Mouse (Mus musculus) embryonic facial prominence, embryonic 15.5 days (tissue): Measurements from ENCODE around the gene Gm20388. TPM values are rescaled to one million over a fixed set of nuclear protein-coding genes. Genes with fewer than 3 reads are reported as not detected.

Experiments used
- ATAC-seq: fragments of 200-750 bp; cut with Nextera tagmentation; 2 replicates; pipeline ENCODE4 v1.8.0; 2017; ENCODE audit warnings: low read depth, moderate TSS enrichment; ENCODE audit not compliant: insufficient number of reproducible peaks, low FRiP score, low TSS enrichment
- H3K27ac ChIP-seq: fragments of 300-500 bp; sonication (generic); replicated peaks from 2 replicates; pipeline ENCODE4 v1.5.1; 2015; ENCODE audit warnings: mild to moderate bottlenecking, inconsistent platforms
- H3K27me3 ChIP-seq: fragments of 300-500 bp; sonication (generic); 2 replicates; pipeline ENCODE4 v1.6.1; 2015; ENCODE audit warnings: inconsistent platforms
- H3K36me3 ChIP-seq: fragments of 300-500 bp; sonication (generic); 2 replicates; pipeline ENCODE4 v1.6.1; 2015; ENCODE audit warnings: mild to moderate bottlenecking, inconsistent platforms
- H3K4me1 ChIP-seq: fragments of 300-500 bp; sonication (generic); 2 replicates; pipeline ENCODE4 v1.6.1; 2015; ENCODE audit warnings: inconsistent platforms
- H3K4me2 ChIP-seq: fragments of 300-500 bp; sonication (generic); replicated peaks from 2 replicates; pipeline ENCODE4 v1.6.1; 2015; ENCODE audit warnings: mild to moderate bottlenecking, inconsistent platforms
- H3K4me3 ChIP-seq: fragments of 300-500 bp; sonication (generic); replicated peaks from 2 replicates; pipeline ENCODE4 v1.5.1; 2015; ENCODE audit warnings: mild to moderate bottlenecking, inconsistent platforms
- H3K9ac ChIP-seq: fragments of 300-500 bp; sonication (generic); 2 replicates; pipeline ENCODE4 v1.6.1; 2015; ENCODE audit warnings: inconsistent platforms
- H3K9me3 ChIP-seq: fragments of 300-500 bp; sonication (generic); replicated peaks from 2 replicates; pipeline ENCODE4 v1.6.1; 2016; ENCODE audit warnings: inconsistent platforms
- WGBS: fragments of 180-500 bp; shearing (Covaris S2); methylation state at CpG from one replicate; pipeline ENCODE4 v1.1.7; 2015; 5-methylcytosine and 5-hydroxymethylcytosine counted together
- polyA plus RNA-seq: library from polyadenylated mRNA; unstranded; fragments of >200 nt; fragmentation: Nextera tagmentation; extraction: Ambion mirVana; gene quantifications from 2 replicates; pipeline ENCODE4 v1.2.1, GENCODE M21; 2015

The Gm20388 gene
- polyA plus RNA-seq, 1 experiment from 2014 or later, result 8.0 TPM

GRCm38 (mm10) chr8:122747825-122748224 is 2837.2 kb downstream of the Gm20388 start:
- WGBS, result 86% methylated on average over 1 of the region's 1 CpGs

GRCm38 (mm10) chr8:122749333-122749958 is 2838.8 kb downstream of the Gm20388 start:
- no peak overlapping the region for H3K4me2 ChIP-seq
- no peak for ATAC-seq
- no peaks in the 10 kb centered on the region for H3K9me3 ChIP-seq
- peaks cover 47% of the 10 kb centered on the region for H3K4me1 ChIP-seq
- H3K9ac ChIP-seq, result no peak overlapping the region
- H3K27me3 ChIP-seq, result peaks cover 21% of the 10 kb centered on the region
- H3K4me3 ChIP-seq, result no peak overlapping the region
- 42% methylated on average over 6 of the region's 6 CpGs for WGBS
- H3K36me3 ChIP-seq, result no peaks in the 10 kb centered on the region
- 0 out of 2 replicates have a peak overlapping the region, but pooled peaks have one; percentile 3 for H3K27ac ChIP-seq

More at GRCm38 (mm10) chr8:122747825-122748224, 2837.2 kb downstream of the Gm20388 start:
- Histone ChIP-seq H3K27ac (no peak overlapping the region), H3K36me3 (no peaks in the 10 kb centered on the region), H3K9ac (no peak overlapping the region), H3K4me1 (peaks cover 54% of the 10 kb centered on the region), H3K27me3 (peaks cover 27% of the 10 kb centered on the region), H3K4me2 (no peak overlapping the region), H3K9me3 (no peaks in the 10 kb centered on the region), H3K4me3 (no peak overlapping the region)
- ATAC-seq, result no peak

GRCm38 (mm10) chr8:122751342-122751741 is 2840.7 kb downstream of the Gm20388 start:
- Histone ChIP-seq H3K4me2 (no peak overlapping the region), H3K36me3 (no peaks in the 10 kb centered on the region), H3K27ac (no peak overlapping the region), H3K4me1 (peaks cover 29% of the 10 kb centered on the region), H3K9me3 (no peaks in the 10 kb centered on the region), H3K4me3 (no peak overlapping the region), H3K9ac (no peak overlapping the region), H3K27me3 (peaks cover 4% of the 10 kb centered on the region; the same call in 1 of the 2 replicates)
- ATAC-seq, result no peak
- WGBS, result 54% methylated on average over 5 of the region's 5 CpGs

GRCm38 (mm10) chr8:122752111-122752721 is 2841.6 kb downstream of the Gm20388 start:
- no peaks in the 10 kb centered on the region for H3K9me3 ChIP-seq
- ATAC-seq, result no peak
- H3K36me3 ChIP-seq, result no peaks in the 10 kb centered on the region
- peaks cover 22% of the 10 kb centered on the region; the same call in 1 of the 2 replicates for H3K4me1 ChIP-seq
- H3K27me3 ChIP-seq, result peaks cover 4% of the 10 kb centered on the region; the same call in 1 of the 2 replicates
- H3K27ac ChIP-seq, result no peak overlapping the region
- no peak overlapping the region for H3K4me2 ChIP-seq
- H3K9ac ChIP-seq, result no peak overlapping the region
- WGBS, result 78% methylated on average over 29 of the region's 29 CpGs
- no peak overlapping the region for H3K4me3 ChIP-seq

GRCm38 (mm10) chr8:122758597-122758996 is 2848.0 kb downstream of the Gm20388 start:
- H3K9ac ChIP-seq, result no peak overlapping the region
- H3K27me3 ChIP-seq, result peaks cover 10% of the 10 kb centered on the region
- H3K4me2 ChIP-seq, result no peak overlapping the region
- no peak overlapping the region for H3K27ac ChIP-seq
- ATAC-seq, result no peak
- H3K36me3 ChIP-seq, result no peaks in the 10 kb centered on the region
- H3K4me3 ChIP-seq, result no peak overlapping the region
- H3K4me1 ChIP-seq, result peaks cover 5% of the 10 kb centered on the region; the same call in 1 of the 2 replicates
- H3K9me3 ChIP-seq, result no peaks in the 10 kb centered on the region

GRCm38 (mm10) chr8:122760116-122760515 is 2849.5 kb downstream of the Gm20388 start:
- H3K4me1 ChIP-seq, result peaks cover 5% of the 10 kb centered on the region; the same call in 1 of the 2 replicates
- WGBS, result 69% methylated on average over 7 of the region's 7 CpGs

GRCm38 (mm10) chr8:122761109-122761508 is 2850.5 kb downstream of the Gm20388 start:
- 71% methylated on average over 6 of the region's 6 CpGs for WGBS

More at GRCm38 (mm10) chr8:122760116-122760515, 2849.5 kb downstream of the Gm20388 start:
- Histone ChIP-seq H3K36me3 (no peaks in the 10 kb centered on the region), H3K4me2 (no peak overlapping the region), H3K9ac (no peak overlapping the region), H3K27me3 (peaks cover 8% of the 10 kb centered on the region), H3K4me3 (no peak overlapping the region), H3K9me3 (no peaks in the 10 kb centered on the region), H3K27ac (no peak overlapping the region)
- ATAC-seq, result no peak

GRCm38 (mm10) chr8:122762731-122763266 is 2852.2 kb downstream of the Gm20388 start:
- H3K9me3 ChIP-seq, result no peaks in the 10 kb centered on the region
- H3K9ac ChIP-seq, result no peak overlapping the region
- H3K4me2 ChIP-seq, result no peak overlapping the region
- no peak for ATAC-seq
- 52% methylated on average over 12 of the region's 12 CpGs for WGBS
- H3K4me3 ChIP-seq, result no peak overlapping the region
- H3K36me3 ChIP-seq, result no peaks in the 10 kb centered on the region
- H3K4me1 ChIP-seq, result peaks cover 5% of the 10 kb centered on the region; the same call in 1 of the 2 replicates
- H3K27me3 ChIP-seq, result peaks cover 12% of the 10 kb centered on the region
- no peak overlapping the region for H3K27ac ChIP-seq

More at GRCm38 (mm10) chr8:122761109-122761508, 2850.5 kb downstream of the Gm20388 start:
- ATAC-seq, result no peak
- Histone ChIP-seq H3K27ac (no peak overlapping the region), H3K36me3 (no peaks in the 10 kb centered on the region), H3K27me3 (peaks cover 12% of the 10 kb centered on the region), H3K4me3 (no peak overlapping the region), H3K4me2 (no peak overlapping the region), H3K4me1 (peaks cover 5% of the 10 kb centered on the region; the same call in 1 of the 2 replicates), H3K9ac (no peak overlapping the region), H3K9me3 (no peaks in the 10 kb centered on the region)

- peaks cover 12% of the 10 kb centered on the region for H3K27me3 ChIP-seq
- no peak for ATAC-seq
- peaks cover 5% of the 10 kb centered on the region; the same call in 1 of the 2 replicates for H3K4me1 ChIP-seq
- 66% methylated on average over 14 of the region's 14 CpGs for WGBS
- H3K9me3 ChIP-seq, result no peaks in the 10 kb centered on the region
- no peak overlapping the region for H3K4me3 ChIP-seq
- H3K9ac ChIP-seq, result no peak overlapping the region
- H3K4me2 ChIP-seq, result no peak overlapping the region
- H3K36me3 ChIP-seq, result no peaks in the 10 kb centered on the region
- no peak overlapping the region for H3K27ac ChIP-seq
Observed at GRCm38 (mm10) chr8:122763267-122763738, 2852.7 kb downstream of the Gm20388 start.

- Histone ChIP-seq H3K36me3 (no peaks in the 10 kb centered on the region), H3K9me3 (no peaks in the 10 kb centered on the region), H3K27ac (no peak overlapping the region), H3K27me3 (peaks cover 14% of the 10 kb centered on the region), H3K4me2 (no peak overlapping the region), H3K4me3 (no peak overlapping the region), H3K9ac (no peak overlapping the region), H3K4me1 (peaks cover 5% of the 10 kb centered on the region; the same call in 1 of the 2 replicates)
- 82% methylated on average over 7 of the region's 7 CpGs for WGBS
- ATAC-seq, result no peak
Observed at GRCm38 (mm10) chr8:122764790-122765474, 2854.3 kb downstream of the Gm20388 start.

GRCm38 (mm10) chr8:122766189-122766588 is 2855.5 kb downstream of the Gm20388 start:
- no peaks in the 10 kb centered on the region for H3K9me3 ChIP-seq
- no peak for ATAC-seq
- 52% methylated on average over 5 of the region's 5 CpGs for whole genome bisulfite sequencing
- no peak overlapping the region for H3K4me2 ChIP-seq
- H3K27me3 ChIP-seq, result peaks cover 10% of the 10 kb centered on the region
- H3K9ac ChIP-seq, result no peak overlapping the region
- no peaks in the 10 kb centered on the region for H3K36me3 ChIP-seq
- H3K27ac ChIP-seq, result no peak overlapping the region
- peaks cover 5% of the 10 kb centered on the region; the same call in 1 of the 2 replicates for H3K4me1 ChIP-seq
- H3K4me3 ChIP-seq, result no peak overlapping the region
